Mouse (Mus musculus) CH12.LX (cell line): Measurements from ENCODE around the gene Ccdc170.

Experiments used
- CHD2 ChIP-seq: IDR thresholded peaks from 2 replicates; pipeline ENCODE4 v1.6.1; 2011; ENCODE audit warnings: low read length, improper control_type of control experiment
- CTCF ChIP-seq, 2 experiments: IDR thresholded peaks in 1 of 2; conservative IDR thresholded peaks in 1 of 2; 2 replicates each; pipeline ENCODE4 v1.5.1; 2011 to 2012; ENCODE audit warnings: low read depth in 2 of 2, low read length in 2 of 2, improper control_type of control experiment in 1 of 2, inconsistent platforms in 1 of 2, mild to moderate bottlenecking in 1 of 2, moderate library complexity in 1 of 2
- EP300 ChIP-seq: IDR thresholded peaks from 2 replicates; pipeline ENCODE4 v1.6.1; 2011; ENCODE audit warnings: low read length, improper control_type of control experiment
- ETS1 ChIP-seq: conservative IDR thresholded peaks from 2 replicates; pipeline ENCODE4 v1.6.1; 2012; ENCODE audit warnings: low read depth, mild to moderate bottlenecking, inconsistent platforms, low read length, improper control_type of control experiment, moderate library complexity
- JUN ChIP-seq: IDR thresholded peaks from 2 replicates; pipeline ENCODE4 v1.6.1; 2011; ENCODE audit warnings: low read depth, mild to moderate bottlenecking, low read length, improper control_type of control experiment, moderate library complexity; ENCODE audit not compliant: insufficient read depth
- KAT2A ChIP-seq: IDR thresholded peaks from 2 replicates; pipeline ENCODE4 v1.6.1; 2012; ENCODE audit warnings: low read length, improper control_type of control experiment, inconsistent platforms; ENCODE audit not compliant: insufficient replicate concordance
- MYC ChIP-seq: IDR thresholded peaks from 2 replicates; pipeline ENCODE4 v1.6.1; 2011; ENCODE audit warnings: low read depth, mild to moderate bottlenecking, improper control_type of control experiment, low read length
- POLR2A ChIP-seq: IDR thresholded peaks from 2 replicates; pipeline ENCODE4 v1.6.1; 2011; ENCODE audit warnings: low read depth, mild to moderate bottlenecking, improper control_type of control experiment, low read length
- TCF12 ChIP-seq: IDR thresholded peaks from 2 replicates; pipeline ENCODE4 v1.6.1; 2014; ENCODE audit warnings: low read depth, mild to moderate bottlenecking, inconsistent platforms, low read length, improper control_type of control experiment
- ZKSCAN1 ChIP-seq: IDR thresholded peaks from 2 replicates; pipeline ENCODE4 v1.6.1; 2012; ENCODE audit warnings: low read depth, inconsistent platforms, low read length, improper control_type of control experiment, borderline replicate concordance

DNA sequence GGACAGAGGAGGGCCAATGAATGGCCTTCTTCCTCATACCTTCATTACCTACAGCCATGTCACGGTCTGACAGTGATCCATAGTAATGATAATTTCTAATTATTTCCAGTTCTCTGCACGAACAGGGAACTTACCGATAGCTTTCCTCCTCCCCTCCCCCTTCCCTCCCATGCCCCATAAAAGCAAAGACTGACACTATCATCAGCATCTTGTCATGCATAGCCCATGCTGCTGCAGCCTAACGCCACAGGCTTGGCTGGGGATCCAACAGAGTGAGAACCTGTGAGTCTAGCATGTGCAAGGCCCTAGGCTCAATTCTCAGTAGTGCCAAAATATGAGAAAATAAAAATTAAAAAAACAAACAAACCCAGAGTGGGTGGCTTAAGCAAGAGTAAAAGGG lies 40.8 kb downstream of the Ccdc170 start:
- TF ChIP-seq ZKSCAN1 = no peak
- TF ChIP-seq EP300 = no peak
- no peak for TF ChIP-seq CTCF (conservative IDR thresholded peaks at IDR 0.05 in 1 of 2, IDR thresholded peaks at IDR 0.05 in 1 of 2; ENCODE audit: low read depth in 2 of 2, low read length in 2 of 2)
- no peak for TF ChIP-seq MYC
- TF ChIP-seq KAT2A = no peak
- no peak for TF ChIP-seq TCF12
- no peak for TF ChIP-seq JUN
- TF ChIP-seq POLR2A = no peak
- no peak for TF ChIP-seq ETS1
- no peak for TF ChIP-seq CHD2
